Mouse (Mus musculus) midbrain, embryonic 16.5 days (tissue): ENCODE data around the gene Ppm1a. TPM values are rescaled to one million over a fixed set of nuclear protein-coding genes. Genes with fewer than 3 reads are reported as not detected.

ENCODE experiments used
- ATAC-seq: fragments of 200-750 bp; cut with Nextera tagmentation; 2 replicates; pipeline ENCODE4 v1.8.0; 2017; ENCODE audit warnings: moderate TSS enrichment
- H3K27ac ChIP-seq: fragments of 300-500 bp; sonication (generic); 2 replicates; pipeline ENCODE4 v1.5.1; 2014; ENCODE audit warnings: mild to moderate bottlenecking, low read length, mixed read lengths
- H3K27me3 ChIP-seq: fragments of 300-500 bp; sonication (generic); 2 replicates; pipeline ENCODE4 v1.6.1; 2014; ENCODE audit warnings: low read depth, low read length, mixed read lengths; ENCODE audit not compliant: control insufficient read depth, insufficient read depth
- H3K36me3 ChIP-seq: fragments of 300-500 bp; sonication (generic); 2 replicates; pipeline ENCODE4 v1.6.1; 2014; ENCODE audit warnings: mild to moderate bottlenecking, low read length, moderate library complexity, mixed read lengths; ENCODE audit not compliant: control insufficient read depth, insufficient read depth
- H3K4me1 ChIP-seq: fragments of 300-500 bp; sonication (generic); 2 replicates; pipeline ENCODE4 v1.6.1; 2014; ENCODE audit warnings: mild to moderate bottlenecking, low read length, mixed read lengths; ENCODE audit not compliant: control insufficient read depth, insufficient read depth
- H3K4me2 ChIP-seq: fragments of 300-500 bp; sonication (generic); 2 replicates; pipeline ENCODE4 v1.6.1; 2014; ENCODE audit warnings: mild to moderate bottlenecking, low read length, mixed read lengths
- H3K4me3 ChIP-seq: fragments of 300-500 bp; sonication (generic); 2 replicates; pipeline ENCODE4 v1.5.1; 2014; ENCODE audit warnings: low read depth, mild to moderate bottlenecking, low read length, moderate library complexity, mixed read lengths
- H3K9ac ChIP-seq: fragments of 300-500 bp; sonication (generic); 2 replicates; pipeline ENCODE4 v1.6.1; 2014; ENCODE audit warnings: low read depth, low read length, mixed read lengths
- H3K9me3 ChIP-seq: fragments of 300-500 bp; sonication (generic); replicated peaks from 2 replicates; pipeline ENCODE4 v1.6.1; 2014; ENCODE audit warnings: mild to moderate bottlenecking, low read length, mixed read lengths; ENCODE audit not compliant: control insufficient read depth, poor library complexity, severe bottlenecking
- WGBS: fragments of 180-500 bp; shearing (Covaris S2); extraction: QIAGEN DNeasy Blood & Tissue Kit; methylation state at CpG from one replicate; pipeline ENCODE4 v1.1.7; 2014; 5-methylcytosine and 5-hydroxymethylcytosine counted together
- polyA plus RNA-seq: library from polyadenylated mRNA; unstranded; fragments of >200 nt; fragmentation: Nextera tagmentation; extraction: Ambion mirVana; gene quantifications from 2 replicates; pipeline ENCODE4 v1.2.1, GENCODE M21; 2015

Gene Ppm1a
- polyA plus RNA-seq, 1 experiment from 2014 or later = 52.3 TPM

DNA sequence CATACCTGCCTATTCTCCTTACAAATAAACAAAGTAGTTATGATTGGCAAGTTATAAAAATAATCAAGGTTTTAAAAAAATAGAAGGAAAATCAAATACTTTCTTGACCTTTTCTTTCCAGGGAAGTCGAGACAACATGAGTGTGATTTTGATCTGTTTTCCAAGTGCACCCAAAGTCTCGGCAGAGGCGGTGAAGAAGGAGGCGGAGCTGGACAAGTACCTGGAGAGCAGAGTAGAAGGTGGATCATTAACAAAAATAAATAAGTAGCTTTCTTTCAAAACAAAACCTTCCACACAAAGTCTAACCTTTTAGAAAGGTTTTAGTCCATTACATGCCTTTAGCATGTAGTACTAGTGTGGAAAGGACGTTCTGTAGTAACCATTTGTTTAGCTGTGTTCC is 29.3 kb downstream of the Ppm1a start:
- H3K27ac ChIP-seq = no peak overlapping the region
- H3K36me3 ChIP-seq = peaks cover 15% of the 10 kb centered on the region
- no peak overlapping the region for H3K4me3 ChIP-seq
- ATAC-seq = no peak
- no peak overlapping the region for H3K4me2 ChIP-seq
- WGBS = 92% methylated on average over 5 of the region's 5 CpGs
- H3K4me1 ChIP-seq = no peaks in the 10 kb centered on the region
- no peaks in the 10 kb centered on the region for H3K27me3 ChIP-seq
- H3K9me3 ChIP-seq = no peaks in the 10 kb centered on the region
- no peak overlapping the region for H3K9ac ChIP-seq

DNA sequence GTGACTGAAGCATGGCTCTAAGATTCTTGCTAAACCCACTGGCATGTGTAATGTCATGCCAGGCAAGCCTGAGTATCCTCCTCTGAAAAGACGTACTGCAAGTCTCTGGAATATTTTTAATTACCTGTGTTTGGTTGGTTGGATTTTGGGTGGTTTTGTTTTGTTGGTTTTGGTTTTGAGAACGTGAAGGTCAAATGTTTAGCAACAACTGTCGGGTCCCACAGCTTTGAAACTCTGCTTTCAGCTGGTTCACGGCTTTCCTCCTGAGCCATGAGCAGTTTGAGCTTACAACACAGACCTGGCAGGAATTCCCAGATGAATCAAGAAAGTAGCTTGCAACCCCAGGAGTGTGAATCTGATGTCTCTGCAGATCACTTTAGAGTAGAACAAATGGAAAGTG is 29.7 kb downstream of the Ppm1a start:
- H3K27me3 ChIP-seq = no peaks in the 10 kb centered on the region
- no peaks in the 10 kb centered on the region for H3K9me3 ChIP-seq
- H3K36me3 ChIP-seq = peaks cover 15% of the 10 kb centered on the region
- no peak overlapping the region for H3K4me2 ChIP-seq
- H3K27ac ChIP-seq = no peak overlapping the region
- WGBS = 89% methylated on average over 4 of the region's 4 CpGs
- ATAC-seq = no peak
- H3K4me1 ChIP-seq = no peaks in the 10 kb centered on the region
- H3K9ac ChIP-seq = no peak overlapping the region
- H3K4me3 ChIP-seq = no peak overlapping the region

DNA sequence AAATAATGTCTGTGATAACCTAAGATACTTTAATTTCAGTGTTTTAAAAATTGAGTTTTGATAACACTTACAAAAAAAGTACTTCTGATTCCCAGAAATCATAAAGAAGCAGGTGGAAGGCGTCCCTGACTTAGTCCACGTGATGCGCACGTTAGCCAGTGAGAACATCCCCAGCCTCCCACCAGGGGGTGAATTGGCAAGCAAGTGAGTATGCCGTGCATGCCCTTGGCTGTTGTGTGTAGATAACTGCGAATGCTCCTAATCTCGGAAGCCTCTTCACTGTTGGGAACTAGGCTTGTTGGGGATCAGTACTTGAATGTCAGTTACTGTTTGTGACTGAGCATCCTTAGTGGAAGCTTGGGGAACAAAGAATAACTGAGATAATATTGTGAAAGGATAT is 33.3 kb downstream of the Ppm1a start:
- Histone ChIP-seq H3K9me3 (no peaks in the 10 kb centered on the region), H3K4me1 (no peaks in the 10 kb centered on the region), H3K36me3 (peaks cover 9% of the 10 kb centered on the region), H3K27ac (no peak overlapping the region), H3K4me2 (no peak overlapping the region), H3K27me3 (no peaks in the 10 kb centered on the region), H3K9ac (no peak overlapping the region), H3K4me3 (no peak overlapping the region)
- ATAC-seq = no peak
- 44% methylated on average over 7 of the region's 7 CpGs for WGBS

DNA sequence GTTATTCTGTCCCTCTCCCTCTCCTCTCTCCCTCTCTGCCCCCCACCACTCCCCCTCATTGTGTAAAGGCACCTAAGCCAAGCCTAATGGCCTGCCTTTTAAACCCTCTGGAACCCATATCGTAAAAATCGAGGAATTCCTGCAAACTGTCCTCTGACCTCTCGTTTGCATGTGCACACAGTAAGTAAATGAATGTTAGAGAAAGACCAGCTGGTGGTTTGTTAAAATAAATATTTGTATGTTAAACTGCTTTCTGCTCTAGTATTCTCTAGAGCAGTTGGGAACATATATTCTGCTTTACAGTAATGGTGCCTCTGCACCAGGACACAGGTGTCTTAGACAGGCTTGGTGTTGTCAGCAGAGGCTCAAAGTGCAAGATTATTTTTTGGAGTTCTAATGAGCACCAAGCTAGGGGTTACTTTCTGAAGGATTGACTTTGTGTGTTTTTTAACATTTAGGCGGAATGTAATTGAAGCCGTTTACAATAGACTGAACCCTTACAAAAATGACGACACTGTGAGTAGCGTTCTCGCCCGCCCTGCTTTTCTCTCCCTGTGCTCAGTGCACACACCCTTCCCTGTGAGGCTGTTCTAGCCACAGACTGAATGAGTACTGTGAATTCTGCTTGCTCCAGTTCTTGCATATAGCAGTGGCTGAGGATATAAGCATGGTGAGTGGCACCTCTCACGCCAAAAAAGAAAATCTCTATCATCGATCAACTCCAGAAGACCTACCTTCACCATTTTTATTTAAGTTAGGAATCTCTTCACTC is 35.3 kb downstream of the Ppm1a start:
- Histone ChIP-seq H3K4me2 (no peak overlapping the region), H3K4me1 (no peaks in the 10 kb centered on the region), H3K9me3 (no peaks in the 10 kb centered on the region), H3K4me3 (no peak overlapping the region), H3K27me3 (no peaks in the 10 kb centered on the region), H3K9ac (no peak overlapping the region), H3K27ac (no peak overlapping the region), H3K36me3 (peaks cover 9% of the 10 kb centered on the region)
- no peak for ATAC-seq
- WGBS = 91% methylated on average over 11 of the region's 11 CpGs

DNA sequence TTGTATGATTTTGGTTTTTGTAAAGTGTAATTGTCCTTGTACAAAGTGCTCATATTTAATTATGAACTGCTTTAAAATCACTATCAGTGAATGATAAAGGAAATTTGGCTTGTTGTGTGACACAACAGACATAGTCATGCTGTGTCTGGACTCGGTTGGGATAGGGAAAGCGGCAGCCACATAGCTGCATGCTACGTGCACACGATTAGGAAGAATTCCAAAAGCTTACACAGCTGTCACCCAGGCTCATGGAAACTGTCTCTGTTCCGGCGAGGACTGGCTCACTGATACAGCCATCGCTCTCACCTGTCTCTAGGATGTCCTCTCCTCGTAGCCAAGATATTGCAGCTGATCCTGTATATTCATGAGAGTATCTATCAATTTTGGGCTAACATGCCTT is 36.7 kb downstream of the Ppm1a start:
- Histone ChIP-seq H3K4me3 (no peak overlapping the region), H3K9ac (no peak overlapping the region), H3K4me1 (no peaks in the 10 kb centered on the region), H3K36me3 (peaks cover 7% of the 10 kb centered on the region), H3K9me3 (no peaks in the 10 kb centered on the region), H3K4me2 (no peak overlapping the region), H3K27ac (no peak overlapping the region), H3K27me3 (no peaks in the 10 kb centered on the region)
- WGBS = 93% methylated on average over 8 of the region's 8 CpGs
- ATAC-seq = no peak

DNA sequence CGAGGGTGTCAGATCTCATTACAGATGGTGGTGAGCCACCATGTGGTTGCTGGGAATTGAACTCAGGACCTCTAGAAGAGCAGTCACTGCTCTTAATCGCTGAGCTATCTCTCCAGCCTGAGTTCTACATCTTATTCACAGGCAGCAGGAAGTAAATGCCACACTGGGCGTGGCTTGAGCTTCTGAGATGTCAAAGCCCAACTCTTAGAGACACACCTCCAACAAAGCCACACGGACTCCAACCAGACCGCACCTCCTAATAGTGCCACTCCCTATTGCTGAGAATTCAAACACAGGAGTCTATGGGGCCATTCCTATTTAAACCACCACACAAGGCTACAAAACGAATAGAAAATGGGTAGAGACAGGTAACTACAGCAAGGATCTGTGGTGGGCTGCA is 52.5 kb downstream of the Ppm1a start:
- no peak overlapping the region for H3K4me3 ChIP-seq
- no peaks in the 10 kb centered on the region for H3K36me3 ChIP-seq
- ATAC-seq = no peak
- H3K4me1 ChIP-seq = no peaks in the 10 kb centered on the region
- H3K9ac ChIP-seq = no peak overlapping the region
- WGBS = 85% methylated on average over 6 of the region's 6 CpGs
- 0 out of 2 replicates have a peak, but pooled peaks cover 2% of the 10 kb centered on the region for H3K9me3 ChIP-seq
- no peak overlapping the region for H3K4me2 ChIP-seq
- no peak overlapping the region for H3K27ac ChIP-seq
- no peaks in the 10 kb centered on the region for H3K27me3 ChIP-seq

DNA sequence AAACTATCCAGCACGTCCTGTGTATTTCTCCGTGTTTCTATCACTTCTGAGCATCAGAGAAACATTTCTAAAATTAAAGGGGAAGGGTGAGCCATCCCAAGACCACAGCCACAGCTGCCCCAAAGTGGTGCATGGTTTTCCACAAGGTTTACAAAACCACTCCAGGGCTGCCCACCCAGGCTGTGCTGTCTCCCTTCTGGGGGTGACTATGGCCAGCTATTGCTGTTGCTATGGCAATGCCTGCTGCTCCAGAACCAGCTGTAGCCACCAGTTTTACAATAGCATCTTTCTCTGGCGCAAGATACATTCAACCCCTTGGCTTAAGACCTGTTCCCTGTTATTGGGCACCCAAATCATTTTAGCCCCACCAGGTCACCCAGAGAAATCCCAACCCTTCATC is 54.3 kb downstream of the Ppm1a start:
- no peak for ATAC-seq
- no peak overlapping the region for H3K27ac ChIP-seq
- H3K4me2 ChIP-seq = no peak overlapping the region
- 71% methylated on average over 3 of the region's 3 CpGs for WGBS
- no peaks in the 10 kb centered on the region for H3K4me1 ChIP-seq
- H3K9me3 ChIP-seq = peaks cover 14% of the 10 kb centered on the region; the same call in 1 of the 2 replicates
- no peak overlapping the region for H3K9ac ChIP-seq
- H3K27me3 ChIP-seq = no peaks in the 10 kb centered on the region
- no peak overlapping the region for H3K4me3 ChIP-seq
- no peaks in the 10 kb centered on the region for H3K36me3 ChIP-seq

DNA sequence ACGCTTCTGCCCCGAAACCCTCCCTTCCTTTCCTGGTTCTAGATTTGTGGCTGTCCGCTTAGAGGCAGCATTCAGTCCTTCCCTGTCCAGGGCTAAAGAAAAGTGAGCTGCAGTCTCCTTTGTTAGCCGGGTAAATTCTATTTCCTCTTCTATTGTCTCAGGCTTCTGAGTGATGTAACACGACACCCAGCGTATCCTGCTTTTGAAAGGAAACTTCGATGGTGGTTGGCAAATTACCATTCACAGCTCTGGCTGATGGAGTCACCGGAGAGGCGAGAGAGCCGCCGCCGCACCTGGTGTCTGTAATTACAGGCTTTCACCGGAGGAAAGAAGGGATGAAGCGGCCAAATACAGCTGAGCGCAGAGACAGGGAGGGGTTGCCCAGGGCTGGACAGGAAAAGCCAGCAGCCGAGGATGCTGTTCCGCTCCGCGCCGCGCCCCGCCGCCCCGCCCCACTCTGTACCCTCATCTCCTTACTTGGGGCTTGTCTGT is 63.7 kb downstream of the Ppm1a start:
- peaks cover 5% of the 10 kb centered on the region; the same call in 1 of the 2 replicates for H3K4me1 ChIP-seq
- H3K9me3 ChIP-seq = peaks cover 5% of the 10 kb centered on the region; the same call in 1 of the 2 replicates
- H3K36me3 ChIP-seq = no peaks in the 10 kb centered on the region
- peak overlapping the region; percentile 77 for H3K27ac ChIP-seq
- peak overlapping the region; percentile 70 for H3K9ac ChIP-seq
- H3K4me2 ChIP-seq = peak overlapping the region; percentile 81
- H3K4me3 ChIP-seq = peak overlapping the region; percentile 49
- under 1% methylated on average over 24 of the region's 24 CpGs for WGBS
- ATAC-seq = peak; percentile 90
- H3K27me3 ChIP-seq = peaks cover 3% of the 10 kb centered on the region; the same call in 1 of the 2 replicates

DNA sequence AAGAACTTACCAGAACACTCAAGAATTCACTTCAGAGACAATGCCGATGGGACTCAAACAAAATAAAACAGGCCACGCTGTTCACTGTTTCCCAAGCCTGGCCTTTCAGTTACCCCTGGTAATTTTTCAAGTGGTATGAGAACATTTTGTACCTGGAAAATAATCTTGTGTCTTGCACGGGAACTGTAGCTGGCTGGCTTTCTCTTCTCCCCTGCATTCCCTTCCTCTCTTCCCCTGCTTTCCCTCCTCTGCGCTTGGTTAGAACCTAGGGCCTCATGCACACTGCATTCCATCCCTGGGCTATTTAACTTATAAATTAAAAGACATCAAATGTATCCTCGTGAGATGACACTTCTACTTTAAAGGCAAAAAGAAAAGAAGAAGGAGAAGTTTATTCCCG is 64.3 kb downstream of the Ppm1a start:
- peaks cover 5% of the 10 kb centered on the region; the same call in 1 of the 2 replicates for H3K4me1 ChIP-seq
- no peaks in the 10 kb centered on the region for H3K9me3 ChIP-seq
- H3K36me3 ChIP-seq = no peaks in the 10 kb centered on the region
- peak overlapping the region; percentile 81 for H3K4me2 ChIP-seq
- peak overlapping the region; percentile 77 for H3K27ac ChIP-seq
- WGBS = 35% methylated on average over 6 of the region's 6 CpGs
- H3K4me3 ChIP-seq = peak overlapping the region; percentile 49
- peaks cover 3% of the 10 kb centered on the region; the same call in 1 of the 2 replicates for H3K27me3 ChIP-seq
- no peak for ATAC-seq
- H3K9ac ChIP-seq = peak overlapping the region; percentile 70
